Mouse (Mus musculus) lung, postnatal 4 days (tissue): ENCODE measurements around the gene Nsun3.
"Not testable (repeated sequence)": the region's sequence is repeated elsewhere in the genome, so short reads cannot be mapped to it uniquely, and the experiment has no call there.

Source experiments
- DNase-seq, 2 experiments: peaks; one replicate each; pipeline ENCODE4 v3.0.0; 2021

Gene Nsun3

DNA sequence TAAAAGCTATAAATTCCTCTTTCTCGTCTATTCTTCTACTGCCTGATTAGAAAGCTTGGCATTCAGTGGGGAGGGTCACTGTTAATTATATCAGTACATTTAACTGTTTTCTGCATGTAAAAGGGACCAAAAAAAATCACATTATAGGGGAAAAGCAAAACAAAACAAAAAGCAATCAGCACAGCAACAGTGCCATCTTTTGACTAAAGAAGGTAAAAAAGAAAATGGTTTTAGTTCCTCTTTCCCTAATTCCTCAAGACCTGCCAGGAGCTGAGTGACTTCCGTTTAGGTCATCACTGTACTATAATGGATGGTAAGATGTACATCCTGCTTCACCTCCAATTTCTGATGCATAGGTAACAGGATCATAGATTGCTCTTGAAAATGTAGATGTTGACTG, 40.7 kb downstream of the Nsun3 start:
- DNase-seq = no peak

DNA sequence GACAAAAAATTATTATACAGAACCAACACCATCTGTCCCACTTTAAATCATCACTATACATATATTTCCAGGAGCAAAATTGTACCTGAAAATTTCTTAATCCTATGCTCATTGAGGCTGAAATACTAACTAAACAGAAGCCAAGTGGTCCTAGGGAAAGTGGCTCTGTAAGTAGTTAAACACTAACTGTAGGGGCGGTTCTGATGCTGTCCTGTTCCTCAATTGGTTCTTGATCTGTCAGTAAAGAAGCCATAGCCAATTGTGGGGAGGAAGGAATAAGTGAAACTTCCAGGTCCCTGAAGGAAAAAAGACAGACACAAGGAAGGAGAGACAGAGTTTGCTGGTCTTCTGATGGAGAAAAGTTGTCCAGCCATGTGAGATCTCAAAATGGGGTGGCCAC, 52.3 kb downstream of the Nsun3 start:
- no peak for DNase-seq

DNA sequence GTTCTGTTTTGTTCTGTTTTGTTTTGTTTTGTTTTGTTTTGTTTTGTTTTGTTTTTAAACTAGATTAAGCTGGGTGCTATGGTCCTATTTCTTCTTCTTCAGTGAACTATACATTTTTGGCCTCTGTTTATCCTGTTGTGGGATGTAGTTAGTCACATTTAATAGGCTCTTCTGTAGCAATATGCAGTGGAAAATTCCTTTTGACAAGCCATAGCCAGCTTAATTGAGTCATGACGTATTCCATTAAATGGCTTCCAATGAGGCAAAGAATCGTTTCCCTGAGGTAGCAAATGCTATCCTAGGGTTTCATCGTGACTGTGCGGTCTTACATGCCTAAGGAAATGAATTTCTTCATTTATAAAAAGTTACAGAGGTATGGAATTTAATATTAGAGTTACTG, 56.3 kb downstream of the Nsun3 start:
- no peak for DNase-seq

DNA sequence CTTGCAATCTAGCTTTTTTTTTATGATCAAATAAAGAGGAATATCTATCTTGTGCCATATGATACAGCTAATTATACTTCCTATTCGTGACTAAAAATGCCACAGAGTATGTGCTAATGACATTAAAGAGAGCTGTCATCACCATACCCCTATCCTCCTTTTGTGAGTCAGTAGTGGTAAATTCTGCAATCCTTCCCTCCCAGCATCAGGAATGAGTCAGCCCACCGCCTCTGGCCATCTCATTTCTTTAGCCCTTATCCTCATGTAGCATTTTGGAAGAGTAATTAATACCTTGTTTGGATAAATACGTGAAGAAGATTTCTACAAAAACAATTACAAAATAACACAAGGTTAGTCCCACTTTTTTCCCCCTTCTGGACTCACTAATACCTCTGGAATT, 56.8 kb downstream of the Nsun3 start:
- DNase-seq = no peak

DNA sequence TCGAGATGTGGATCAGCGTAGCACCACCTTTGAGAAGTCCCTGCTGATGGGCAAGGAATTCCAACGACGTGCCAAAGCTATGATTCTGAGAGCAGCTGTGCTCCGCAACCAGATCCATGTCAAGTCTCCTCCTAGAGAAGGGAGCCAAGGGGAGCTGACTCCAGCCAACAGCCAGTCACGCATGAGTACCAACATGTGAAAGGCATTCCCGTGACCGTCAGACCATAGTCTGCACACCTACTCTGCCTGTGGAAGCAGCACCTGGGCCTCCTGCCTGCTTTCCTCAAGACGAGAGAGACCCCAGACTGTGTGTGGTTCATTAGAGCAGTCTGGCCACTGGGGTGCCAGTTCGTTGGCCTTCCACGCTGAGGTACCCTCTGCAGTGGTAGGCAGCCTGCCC, 68.4 kb downstream of the Nsun3 start:
- not testable (repeated sequence) for DNase-seq

- DNase-seq = no peak
These were observed 96.2 kb downstream of the Nsun3 start for GRCm38 (mm10) chr16:62690436-62690835.

DNA sequence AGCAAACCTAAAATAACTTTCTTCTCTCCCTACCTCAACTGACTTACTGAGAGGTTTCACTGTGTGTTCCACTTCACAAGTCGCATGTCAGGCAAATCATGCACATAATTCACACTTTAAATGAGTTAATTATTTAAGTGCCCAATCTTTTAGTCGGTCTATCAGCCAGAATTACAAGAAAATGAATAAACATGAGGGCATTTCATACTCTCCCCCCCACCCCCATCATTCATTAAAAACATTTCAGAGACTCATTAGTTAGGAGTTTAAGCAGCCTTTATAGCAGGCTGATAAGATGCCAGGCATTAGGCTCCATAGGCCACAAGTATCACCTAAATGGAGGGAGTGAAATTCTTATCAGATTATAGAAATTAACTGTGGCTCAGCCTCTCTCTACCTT, 100.5 kb downstream of the Nsun3 start:
- DNase-seq = no peak

- no peak for DNase-seq
These were observed 101.1 kb downstream of the Nsun3 start for GRCm38 (mm10) chr16:62685494-62685893.
